Mouse (Mus musculus): ENCODE data around the gene Crlf1. TPM values are rescaled to one million over a fixed set of nuclear protein-coding genes. Genes with fewer than 3 reads are reported as not detected.
A peak's percentile ranks its signal among the peaks of the same experiment; 100 is the strongest.

Crlf1 gene
- total RNA-seq, 2 experiments from 2014 or later = not detected

GRCm38 (mm10) chr8:70513441-70513840 lies 20.5 kb downstream of the Crlf1 start:
- no peak for ATAC-seq (replicated peaks; ENCODE audit: poor library complexity, severe bottlenecking)

- ATAC-seq (replicated peaks; ENCODE audit: poor library complexity, severe bottlenecking) = no peak
Measured at GRCm38 (mm10) chr8:70517940-70518643, 25.1 kb downstream of the Crlf1 start.

DNA sequence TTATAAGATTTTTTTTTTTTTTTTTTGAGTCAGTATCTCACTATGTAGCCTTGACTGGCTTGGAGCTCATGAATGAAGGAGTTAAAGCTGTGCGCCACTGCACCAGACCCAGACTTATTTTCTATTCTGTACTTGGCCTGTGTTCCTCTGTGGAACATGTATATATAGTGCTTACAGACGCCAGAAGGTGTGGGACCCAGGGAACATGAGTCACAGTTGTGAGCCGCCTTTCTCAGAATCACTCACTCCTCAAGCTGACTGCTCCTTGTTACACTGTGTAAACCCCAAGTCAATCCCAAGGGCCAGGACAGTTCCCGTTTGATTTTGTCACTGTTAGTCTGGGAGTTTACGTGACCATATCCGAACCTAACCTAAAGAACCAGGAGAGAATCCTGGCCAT lies 26.1 kb downstream of the Crlf1 start:
- no peak for ATAC-seq (replicated peaks; ENCODE audit: poor library complexity, severe bottlenecking)

- no peak for ATAC-seq (replicated peaks; ENCODE audit: poor library complexity, severe bottlenecking)
Measured at GRCm38 (mm10) chr8:70519606-70520005, 26.6 kb downstream of the Crlf1 start.

DNA sequence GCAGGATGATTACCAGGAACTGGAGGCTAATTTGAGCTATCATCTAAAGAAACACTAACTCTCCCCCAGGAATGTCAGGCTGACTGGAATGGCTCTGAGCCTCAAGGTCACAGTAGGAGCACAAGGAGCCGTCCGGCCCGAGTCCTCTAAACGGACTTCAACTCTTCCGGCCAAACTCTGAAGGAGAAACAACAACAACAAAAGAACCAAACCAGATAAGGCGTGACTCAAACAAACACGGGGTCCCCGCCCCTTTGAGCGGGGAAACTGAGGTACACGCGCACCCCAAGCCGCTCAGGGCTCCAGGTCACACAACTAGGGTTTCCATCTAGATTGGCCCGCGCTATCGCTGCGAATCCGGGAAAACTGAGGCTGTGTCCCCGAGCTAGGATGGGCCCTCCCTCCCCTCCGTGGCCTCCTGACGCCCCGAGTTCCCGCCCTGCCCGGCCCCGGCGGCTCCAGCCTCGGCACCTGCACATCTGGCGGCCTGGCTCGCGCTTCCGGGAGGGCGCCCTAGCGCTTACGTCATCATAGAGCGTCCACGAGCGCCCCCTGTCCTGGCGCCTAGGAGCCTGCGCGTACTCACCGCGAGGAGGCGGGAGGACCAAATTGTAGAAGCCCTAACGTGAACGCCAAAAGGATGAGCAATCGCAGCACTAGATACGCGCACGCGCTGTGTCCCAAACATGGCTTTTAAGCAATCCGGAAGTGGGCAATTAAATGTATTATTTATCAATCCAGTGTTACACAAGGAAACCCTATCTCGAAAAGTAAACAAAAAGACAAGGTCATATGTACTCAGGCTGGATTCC lies 29.8 kb downstream of the Crlf1 start:
- peak; percentile 89 for ATAC-seq (replicated peaks; ENCODE audit: poor library complexity, severe bottlenecking)

DNA sequence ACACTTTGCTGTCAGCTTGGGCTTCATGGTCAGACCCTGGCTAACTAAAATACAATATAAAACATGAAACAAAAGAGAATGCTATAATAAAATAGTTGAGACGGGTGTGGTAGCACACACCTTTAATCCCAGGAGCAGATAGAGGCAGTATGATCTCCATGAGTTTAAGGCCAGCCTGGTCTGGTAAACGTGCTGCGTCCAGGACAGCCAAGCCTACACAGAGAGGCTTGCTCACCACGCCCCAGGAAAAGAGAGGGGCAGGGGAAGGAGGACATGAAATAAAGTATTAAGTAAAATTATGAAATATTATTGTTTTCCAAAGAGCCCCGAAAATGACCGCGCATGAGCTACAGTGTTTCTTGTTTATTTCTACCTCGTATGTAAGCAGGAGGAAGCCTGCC lies 34.2 kb downstream of the Crlf1 start:
- ATAC-seq (replicated peaks; ENCODE audit: poor library complexity, severe bottlenecking) = no peak

DNA sequence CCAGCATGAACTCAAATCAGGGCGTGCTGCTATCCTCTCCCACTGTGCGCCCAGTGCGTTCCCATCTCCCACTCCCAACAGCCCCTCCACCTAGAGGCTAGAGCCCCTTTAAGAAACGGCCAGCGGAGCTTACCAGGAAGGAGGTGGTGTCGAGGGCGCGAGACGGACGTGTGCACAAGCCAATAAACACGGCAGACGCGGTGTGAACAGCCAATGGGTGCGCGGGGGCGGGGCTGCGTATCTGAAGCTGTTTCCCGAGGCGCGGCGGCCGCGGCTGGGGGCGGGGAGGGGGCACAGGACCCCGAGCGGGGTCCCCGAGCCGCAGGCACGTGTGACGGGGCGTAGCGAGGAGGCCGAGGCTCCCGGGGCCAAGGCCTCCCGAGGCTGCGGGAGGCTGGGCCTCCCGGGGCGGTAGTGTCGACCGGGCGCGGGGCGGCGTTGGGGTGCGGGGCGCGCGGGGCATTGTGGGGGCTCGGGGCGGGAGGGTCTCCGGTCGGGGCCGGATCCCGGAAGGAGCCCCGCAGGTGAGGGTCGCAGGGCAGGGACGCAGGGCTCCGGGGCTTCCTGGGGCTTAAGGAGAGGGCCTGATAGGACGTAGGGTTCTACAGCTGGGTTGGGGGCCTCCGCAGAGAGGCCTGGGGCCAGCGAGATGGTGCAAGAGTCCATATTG lies 34.7 kb downstream of the Crlf1 start, which contains the start of the genes Fkbp8 and Kxd1:
Gene Fkbp8, plus strand, starts transcription at position 213 of the 670 bp plus-strand sequence.
Gene Kxd1, minus strand, starts transcription at position 445 of the 670 bp plus-strand sequence.
- peak; percentile 76 for ATAC-seq (replicated peaks; ENCODE audit: poor library complexity, severe bottlenecking)

- no peak for ATAC-seq (replicated peaks; ENCODE audit: poor library complexity, severe bottlenecking)
Measured at GRCm38 (mm10) chr8:70528182-70528797, 35.3 kb downstream of the Crlf1 start.

DNA sequence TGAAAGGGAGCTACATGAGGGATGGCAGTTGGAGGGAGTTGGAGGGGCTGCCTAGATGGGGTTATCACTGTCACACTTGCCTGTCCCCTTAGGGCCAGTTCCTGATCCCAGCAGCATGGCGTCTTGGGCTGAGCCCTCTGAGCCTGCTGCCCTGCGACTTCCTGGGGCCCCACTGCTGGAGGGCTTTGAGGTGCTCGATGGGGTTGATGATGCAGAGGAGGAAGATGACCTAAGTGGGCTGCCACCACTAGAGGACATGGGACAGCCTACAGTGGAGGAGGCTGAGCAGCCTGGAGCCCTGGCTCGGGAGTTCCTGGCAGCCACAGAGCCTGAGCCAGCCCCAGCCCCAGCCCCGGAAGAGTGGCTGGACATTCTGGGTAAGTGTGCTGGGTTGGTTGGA lies 36.3 kb downstream of the Crlf1 start:
- ATAC-seq (replicated peaks; ENCODE audit: poor library complexity, severe bottlenecking) = peak; percentile 30; the same call in 1 of the 2 replicates

GRCm38 (mm10) chr8:70529741-70530161 lies 36.8 kb downstream of the Crlf1 start:
- ATAC-seq (replicated peaks; ENCODE audit: poor library complexity, severe bottlenecking) = no peak

GRCm38 (mm10) chr8:70530314-70530713 lies 37.4 kb downstream of the Crlf1 start:
- no peak for ATAC-seq (replicated peaks; ENCODE audit: poor library complexity, severe bottlenecking)

DNA sequence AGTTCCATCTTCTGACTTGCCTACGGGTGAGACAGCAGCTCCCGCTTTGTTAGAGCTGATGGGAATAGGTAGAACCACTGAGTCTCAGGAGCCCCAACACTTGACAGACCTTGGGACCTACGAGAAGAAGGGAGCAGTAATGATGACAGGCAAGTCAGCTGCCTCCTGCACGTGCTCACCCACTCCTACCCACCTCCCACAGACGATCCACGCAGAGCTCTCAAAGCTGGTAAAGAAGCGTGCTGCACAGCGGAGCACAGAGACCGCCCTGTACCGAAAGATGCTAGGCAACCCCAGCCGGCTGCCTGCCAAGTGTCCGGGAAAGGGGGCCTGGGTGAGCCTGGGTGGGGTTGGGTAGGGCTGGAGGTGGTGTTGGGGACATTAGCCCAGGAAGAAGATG lies 41.3 kb downstream of the Crlf1 start:
- ATAC-seq (replicated peaks; ENCODE audit: poor library complexity, severe bottlenecking) = no peak

- ATAC-seq (replicated peaks; ENCODE audit: poor library complexity, severe bottlenecking) = no peak
Measured at GRCm38 (mm10) chr8:70535221-70535620, 42.3 kb downstream of the Crlf1 start.

GRCm38 (mm10) chr8:70535701-70536100 lies 42.7 kb downstream of the Crlf1 start:
- no peak for ATAC-seq (replicated peaks; ENCODE audit: poor library complexity, severe bottlenecking)

DNA sequence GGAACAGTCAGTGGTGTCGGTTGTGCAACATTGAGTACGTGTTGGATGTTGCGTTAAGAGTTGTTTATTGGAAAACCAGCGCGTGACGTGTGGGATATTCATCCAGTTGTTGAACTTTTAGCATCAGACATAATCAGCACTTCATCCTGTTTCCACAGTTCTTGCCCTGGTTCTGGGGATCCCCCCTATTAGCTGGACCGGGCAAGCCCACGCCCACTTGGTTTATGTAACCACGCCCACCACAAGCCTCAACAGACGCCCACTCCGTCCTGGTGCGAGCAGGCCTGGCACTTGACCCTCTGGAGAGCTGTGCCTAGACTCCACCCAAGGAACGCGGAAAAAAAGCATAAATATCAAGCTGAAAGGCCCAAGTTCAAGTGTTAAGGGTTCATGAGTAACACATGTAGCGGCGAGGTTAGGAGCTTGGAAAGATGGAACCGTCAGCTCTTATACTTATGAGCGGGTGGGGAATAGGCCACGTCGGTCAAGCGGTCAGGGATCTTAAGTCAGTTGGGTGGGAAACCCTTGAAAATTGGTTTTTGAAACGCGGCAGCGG lies 45.1 kb downstream of the Crlf1 start:
- peak; percentile 43 for ATAC-seq (replicated peaks; ENCODE audit: poor library complexity, severe bottlenecking)

GRCm38 (mm10) chr8:70538633-70539076 lies 45.7 kb downstream of the Crlf1 start:
- ATAC-seq (replicated peaks; ENCODE audit: poor library complexity, severe bottlenecking) = peak; percentile 69

- peak; percentile 52 for ATAC-seq (replicated peaks; ENCODE audit: poor library complexity, severe bottlenecking)
Measured at GRCm38 (mm10) chr8:70539077-70539813, 46.3 kb downstream of the Crlf1 start, which contains the start of gene Ell. TSS of gene Ell (plus strand) at chr8:70539457.

- no peak for ATAC-seq (replicated peaks; ENCODE audit: poor library complexity, severe bottlenecking)
Measured at GRCm38 (mm10) chr8:70540013-70540506, 47.1 kb downstream of the Crlf1 start.

GRCm38 (mm10) chr8:70540507-70541071 lies 47.6 kb downstream of the Crlf1 start:
- ATAC-seq (replicated peaks; ENCODE audit: poor library complexity, severe bottlenecking) = no peak
